Mouse (Mus musculus) limb, embryonic 13.5 days (tissue): ENCODE measurements around the gene Acrbp. TPM values are rescaled to one million over a fixed set of nuclear protein-coding genes. Genes with fewer than 3 reads are reported as not detected.
A peak's percentile ranks its signal among the peaks of the same experiment; 100 is the strongest.

ENCODE experiments used
- ATAC-seq: fragments of 200-750 bp; cut with Nextera tagmentation; 2 replicates; pipeline ENCODE4 v1.8.0; 2017; ENCODE audit warnings: low read depth, moderate number of reproducible peaks, moderate TSS enrichment; ENCODE audit not compliant: low FRiP score
- H3K27ac ChIP-seq: fragments of 300-500 bp; sonication (generic); 2 replicates; pipeline ENCODE4 v1.5.1; 2015; ENCODE audit warnings: inconsistent platforms, mild to moderate bottlenecking, moderate library complexity
- H3K27me3 ChIP-seq: fragments of 300-500 bp; sonication (generic); 2 replicates; pipeline ENCODE4 v1.6.1; 2015; ENCODE audit warnings: mild to moderate bottlenecking, inconsistent platforms
- H3K36me3 ChIP-seq: fragments of 300-500 bp; sonication (generic); 2 replicates; pipeline ENCODE4 v1.6.1; 2015; ENCODE audit warnings: inconsistent platforms, mild to moderate bottlenecking, moderate library complexity
- H3K4me1 ChIP-seq: fragments of 300-500 bp; sonication (generic); 2 replicates; pipeline ENCODE4 v1.6.1; 2015; ENCODE audit warnings: inconsistent platforms
- H3K4me2 ChIP-seq: fragments of 300-500 bp; sonication (generic); replicated peaks from 2 replicates; pipeline ENCODE4 v1.6.1; 2015; ENCODE audit warnings: inconsistent platforms, mild to moderate bottlenecking, moderate library complexity
- H3K4me3 ChIP-seq: fragments of 300-500 bp; sonication (generic); 2 replicates; pipeline ENCODE4 v1.5.1; 2015; ENCODE audit warnings: moderate library complexity, mild to moderate bottlenecking, inconsistent platforms
- H3K9ac ChIP-seq: fragments of 300-500 bp; sonication (generic); 2 replicates; pipeline ENCODE4 v1.6.1; 2015; ENCODE audit warnings: mild to moderate bottlenecking, inconsistent platforms
- H3K9me3 ChIP-seq: fragments of 300-500 bp; sonication (generic); 2 replicates; pipeline ENCODE4 v1.6.1; 2016; ENCODE audit warnings: inconsistent platforms
- WGBS: fragments of 180-500 bp; shearing (Covaris S2); methylation state at CpG from one replicate; pipeline ENCODE4 v1.1.7; 2015; 5-methylcytosine and 5-hydroxymethylcytosine counted together
- polyA plus RNA-seq: library from polyadenylated mRNA; unstranded; fragments of >200 nt; fragmentation: Nextera tagmentation; extraction: Ambion mirVana; gene quantifications from 2 replicates; pipeline ENCODE4 v1.2.1, GENCODE M21; 2015

Acrbp gene
- polyA plus RNA-seq, 1 experiment from 2014 or later = 19.2 TPM

GRCm38 (mm10) chr6:125071896-125072279 is 22.4 kb downstream of the Acrbp start:
- Histone ChIP-seq H3K9ac (no peak overlapping the region), H3K27me3 (no peaks in the 10 kb centered on the region), H3K27ac (peak overlapping the region; percentile 89), H3K9me3 (no peaks in the 10 kb centered on the region), H3K36me3 (no peaks in the 10 kb centered on the region), H3K4me2 (no peak overlapping the region), H3K4me1 (peaks cover 19% of the 10 kb centered on the region), H3K4me3 (no peak overlapping the region)
- WGBS = 9% methylated on average over 2 of the region's 2 CpGs
- peak; percentile 84 for ATAC-seq

- Histone ChIP-seq H3K4me2 (no peak overlapping the region), H3K4me1 (peaks cover 19% of the 10 kb centered on the region), H3K4me3 (no peak overlapping the region), H3K27me3 (no peaks in the 10 kb centered on the region), H3K27ac (no peak overlapping the region), H3K9me3 (no peaks in the 10 kb centered on the region), H3K9ac (no peak overlapping the region), H3K36me3 (no peaks in the 10 kb centered on the region)
- ATAC-seq = no peak
- WGBS = 70% methylated on average over 8 of the region's 8 CpGs
Measured at GRCm38 (mm10) chr6:125073825-125074224, 24.3 kb downstream of the Acrbp start.

GRCm38 (mm10) chr6:125081394-125081793 is 31.9 kb downstream of the Acrbp start:
- Histone ChIP-seq H3K4me1 (peaks cover 5% of the 10 kb centered on the region; the same call in 1 of the 2 replicates), H3K9ac (peak overlapping the region; percentile 80), H3K4me3 (peak overlapping the region; percentile 49), H3K27me3 (no peaks in the 10 kb centered on the region), H3K9me3 (no peaks in the 10 kb centered on the region), H3K27ac (peak overlapping the region; percentile 78), H3K36me3 (no peaks in the 10 kb centered on the region), H3K4me2 (peak overlapping the region; percentile 80)
- WGBS = 24% methylated on average over 25 of the region's 25 CpGs
- ATAC-seq = no peak; the same call in 1 of the 2 replicates

GRCm38 (mm10) chr6:125081797-125082560 is 32.5 kb downstream of the Acrbp start:
- peak; percentile 88 for ATAC-seq
- WGBS = 22% methylated on average over 45 of the region's 45 CpGs
- Histone ChIP-seq H3K36me3 (no peaks in the 10 kb centered on the region), H3K4me2 (peak overlapping the region; percentile 80), H3K9ac (peak overlapping the region; percentile 80), H3K4me3 (peak overlapping the region; percentile 49), H3K4me1 (peaks cover 5% of the 10 kb centered on the region; the same call in 1 of the 2 replicates), H3K9me3 (no peaks in the 10 kb centered on the region), H3K27ac (peak overlapping the region; percentile 78), H3K27me3 (no peaks in the 10 kb centered on the region)

- no peak overlapping the region for H3K9ac ChIP-seq
- no peak overlapping the region for H3K27ac ChIP-seq
- H3K4me2 ChIP-seq = no peak overlapping the region
- H3K4me3 ChIP-seq = no peak overlapping the region
- no peaks in the 10 kb centered on the region for H3K9me3 ChIP-seq
- no peaks in the 10 kb centered on the region for H3K36me3 ChIP-seq
- WGBS = 88% methylated on average over 7 of the region's 7 CpGs
- ATAC-seq = no peak
- H3K27me3 ChIP-seq = no peaks in the 10 kb centered on the region
- peaks cover 5% of the 10 kb centered on the region; the same call in 1 of the 2 replicates for H3K4me1 ChIP-seq
Measured at GRCm38 (mm10) chr6:125082801-125083386, 33.4 kb downstream of the Acrbp start.

GRCm38 (mm10) chr6:125084424-125084823 is 34.9 kb downstream of the Acrbp start:
- ATAC-seq = peak; percentile 18; the same call in 1 of the 2 replicates
- Histone ChIP-seq H3K36me3 (no peaks in the 10 kb centered on the region), H3K27me3 (no peaks in the 10 kb centered on the region), H3K27ac (peak overlapping the region; percentile 22; the same call in 1 of the 2 replicates), H3K4me1 (peaks cover 17% of the 10 kb centered on the region), H3K9ac (no peak overlapping the region; the same call in 1 of the 2 replicates), H3K4me3 (no peak overlapping the region), H3K9me3 (no peaks in the 10 kb centered on the region), H3K4me2 (no peak overlapping the region)
- WGBS = 6% methylated on average over 4 of the region's 4 CpGs

GRCm38 (mm10) chr6:125087937-125088336 is 38.4 kb downstream of the Acrbp start:
- H3K4me3 ChIP-seq = no peak overlapping the region
- H3K9me3 ChIP-seq = no peaks in the 10 kb centered on the region
- no peaks in the 10 kb centered on the region for H3K36me3 ChIP-seq
- no peak overlapping the region for H3K9ac ChIP-seq
- 85% methylated on average over 3 of the region's 3 CpGs for WGBS
- no peak for ATAC-seq
- no peak overlapping the region for H3K4me2 ChIP-seq
- no peaks in the 10 kb centered on the region for H3K27me3 ChIP-seq
- H3K4me1 ChIP-seq = peaks cover 27% of the 10 kb centered on the region
- H3K27ac ChIP-seq = peak overlapping the region; percentile 97

GRCm38 (mm10) chr6:125088561-125089321 is 39.3 kb downstream of the Acrbp start:
- peak overlapping the region; percentile 97 for H3K27ac ChIP-seq
- H3K36me3 ChIP-seq = no peaks in the 10 kb centered on the region
- H3K9me3 ChIP-seq = no peaks in the 10 kb centered on the region
- peak overlapping the region; percentile 62 for H3K4me2 ChIP-seq
- peak overlapping the region; percentile 59 for H3K9ac ChIP-seq
- H3K27me3 ChIP-seq = no peaks in the 10 kb centered on the region
- H3K4me1 ChIP-seq = peaks cover 27% of the 10 kb centered on the region
- 2% methylated on average over 20 of the region's 20 CpGs for WGBS
- H3K4me3 ChIP-seq = no peak overlapping the region
- peak; percentile 84 for ATAC-seq

GRCm38 (mm10) chr6:125089521-125090321 is 40.2 kb downstream of the Acrbp start:
- H3K9me3 ChIP-seq = no peaks in the 10 kb centered on the region
- no peaks in the 10 kb centered on the region for H3K27me3 ChIP-seq
- peaks cover 27% of the 10 kb centered on the region for H3K4me1 ChIP-seq
- 2% methylated on average over 15 of the region's 15 CpGs for WGBS
- H3K4me2 ChIP-seq = peak overlapping the region; percentile 62
- ATAC-seq = peak; percentile 70
- peak overlapping the region; percentile 27 for H3K4me3 ChIP-seq
- peak overlapping the region; percentile 97 for H3K27ac ChIP-seq
- peak overlapping the region; percentile 59 for H3K9ac ChIP-seq
- H3K36me3 ChIP-seq = no peaks in the 10 kb centered on the region

- 59% methylated on average over 10 of the region's 10 CpGs for WGBS
- Histone ChIP-seq H3K4me2 (peak overlapping the region; percentile 62), H3K4me3 (peak overlapping the region; percentile 27; the same call in 1 of the 2 replicates), H3K9ac (no peak overlapping the region), H3K36me3 (no peaks in the 10 kb centered on the region), H3K27ac (peak overlapping the region; percentile 97), H3K9me3 (no peaks in the 10 kb centered on the region), H3K27me3 (no peaks in the 10 kb centered on the region), H3K4me1 (peaks cover 28% of the 10 kb centered on the region)
- ATAC-seq = no peak
Measured at GRCm38 (mm10) chr6:125090341-125091085, 41.0 kb downstream of the Acrbp start.

- H3K27ac ChIP-seq = no peak overlapping the region
- peaks cover 33% of the 10 kb centered on the region for H3K4me1 ChIP-seq
- no peaks in the 10 kb centered on the region for H3K36me3 ChIP-seq
- no peak overlapping the region for H3K4me3 ChIP-seq
- H3K9ac ChIP-seq = no peak overlapping the region
- no peak overlapping the region for H3K4me2 ChIP-seq
- ATAC-seq = no peak
- H3K9me3 ChIP-seq = no peaks in the 10 kb centered on the region
- no peaks in the 10 kb centered on the region for H3K27me3 ChIP-seq
- WGBS = 86% methylated on average over 5 of the region's 5 CpGs
Measured at GRCm38 (mm10) chr6:125092372-125092771, 42.9 kb downstream of the Acrbp start.
